Mouse (Mus musculus) CH12.LX (cell line): ENCODE measurements around the gene Tspan17.

Experiments used
- CTCF ChIP-seq, 2 experiments: IDR thresholded peaks in 1 of 2; conservative IDR thresholded peaks in 1 of 2; 2 replicates each; pipeline ENCODE4 v1.5.1; 2011 to 2012; ENCODE audit warnings: low read depth in 2 of 2, low read length in 2 of 2, improper control_type of control experiment in 1 of 2, inconsistent platforms in 1 of 2, mild to moderate bottlenecking in 1 of 2, moderate library complexity in 1 of 2
- ELF1 ChIP-seq: IDR thresholded peaks from 2 replicates; pipeline ENCODE4 v1.6.1; 2014; ENCODE audit warnings: low read depth, mild to moderate bottlenecking, inconsistent platforms, low read length, improper control_type of control experiment
- EP300 ChIP-seq: IDR thresholded peaks from 2 replicates; pipeline ENCODE4 v1.6.1; 2011; ENCODE audit warnings: low read length, improper control_type of control experiment
- ETS1 ChIP-seq: conservative IDR thresholded peaks from 2 replicates; pipeline ENCODE4 v1.6.1; 2012; ENCODE audit warnings: low read depth, mild to moderate bottlenecking, inconsistent platforms, low read length, improper control_type of control experiment, moderate library complexity
- HCFC1 ChIP-seq: IDR thresholded peaks from 2 replicates; pipeline ENCODE4 v1.6.1; 2012; ENCODE audit warnings: low read depth, mild to moderate bottlenecking, inconsistent platforms, low read length, improper control_type of control experiment
- POLR2A ChIP-seq: IDR thresholded peaks from 2 replicates; pipeline ENCODE4 v1.6.1; 2011; ENCODE audit warnings: low read depth, mild to moderate bottlenecking, improper control_type of control experiment, low read length
- TCF12 ChIP-seq: IDR thresholded peaks from 2 replicates; pipeline ENCODE4 v1.6.1; 2014; ENCODE audit warnings: low read depth, mild to moderate bottlenecking, inconsistent platforms, low read length, improper control_type of control experiment
- UBTF ChIP-seq: IDR thresholded peaks from 2 replicates; pipeline ENCODE4 v1.6.1; 2012; ENCODE audit warnings: low read depth, mild to moderate bottlenecking, inconsistent platforms, low read length, improper control_type of control experiment, moderate library complexity
- USF1 ChIP-seq: IDR thresholded peaks from 2 replicates; pipeline ENCODE4 v1.6.1; 2014; ENCODE audit warnings: low read depth, mild to moderate bottlenecking, inconsistent platforms, low read length, improper control_type of control experiment

GRCm38 (mm10) chr13:54757093-54757830, 31.9 kb upstream of the Tspan17 start:
- no peak for TF ChIP-seq CTCF (conservative IDR thresholded peaks at IDR 0.05 in 1 of 2, IDR thresholded peaks at IDR 0.05 in 1 of 2; ENCODE audit: low read depth in 2 of 2, low read length in 2 of 2)
- TF ChIP-seq ELF1 = no peak
- TF ChIP-seq EP300 = no peak
- no peak for TF ChIP-seq POLR2A
- no peak for TF ChIP-seq USF1
- TF ChIP-seq TCF12 = no peak
- no peak for TF ChIP-seq ETS1
- no peak for TF ChIP-seq UBTF
- TF ChIP-seq HCFC1 = no peak
